Mouse (Mus musculus) embryonic facial prominence, embryonic 12.5 days (tissue): ENCODE results near the gene 4933427D14Rik. TPM values are rescaled to one million over a fixed set of nuclear protein-coding genes. Genes with fewer than 3 reads are reported as not detected.

Source experiments
- ATAC-seq: fragments of 200-750 bp; cut with Nextera tagmentation; 2 replicates; pipeline ENCODE4 v1.8.0; 2017; ENCODE audit not compliant: insufficient number of reproducible peaks, insufficient read depth, low FRiP score, low TSS enrichment
- H3K27ac ChIP-seq: fragments of 300-500 bp; sonication (generic); 2 replicates; pipeline ENCODE4 v1.5.1; 2016; ENCODE audit warnings: mild to moderate bottlenecking
- H3K27me3 ChIP-seq: fragments of 300-500 bp; sonication (generic); 2 replicates; pipeline ENCODE4 v1.6.1; 2016; ENCODE audit warnings: mild to moderate bottlenecking, moderate library complexity
- H3K36me3 ChIP-seq: fragments of 300-500 bp; sonication (generic); 2 replicates; pipeline ENCODE4 v1.6.1; 2016; ENCODE audit warnings: mild to moderate bottlenecking
- H3K4me1 ChIP-seq: fragments of 300-500 bp; sonication (generic); 2 replicates; pipeline ENCODE4 v1.6.1; 2016
- H3K4me2 ChIP-seq: fragments of 300-500 bp; sonication (generic); replicated peaks from 2 replicates; pipeline ENCODE4 v1.6.1; 2016; ENCODE audit warnings: mild to moderate bottlenecking, moderate library complexity
- H3K4me3 ChIP-seq: fragments of 300-500 bp; sonication (generic); 2 replicates; pipeline ENCODE4 v1.5.1; 2016; ENCODE audit warnings: mild to moderate bottlenecking
- H3K9ac ChIP-seq: fragments of 300-500 bp; sonication (generic); 2 replicates; pipeline ENCODE4 v1.6.1; 2016; ENCODE audit warnings: mild to moderate bottlenecking, moderate library complexity
- H3K9me3 ChIP-seq: fragments of 300-500 bp; sonication (generic); 2 replicates; pipeline ENCODE4 v1.6.1; 2016; ENCODE audit warnings: mild to moderate bottlenecking, moderate library complexity
- WGBS: fragments of 180-500 bp; shearing (Covaris S2); methylation state at CpG from one replicate; pipeline ENCODE4 v1.1.7; 2016; 5-methylcytosine and 5-hydroxymethylcytosine counted together
- polyA plus RNA-seq: library from polyadenylated mRNA; unstranded; fragments of >200 nt; fragmentation: Nextera tagmentation; extraction: Ambion mirVana; gene quantifications from 2 replicates; pipeline ENCODE4 v1.2.1, GENCODE M21; 2016

Gene 4933427D14Rik
- polyA plus RNA-seq, 1 experiment from 2014 or later = 23.2 TPM

DNA sequence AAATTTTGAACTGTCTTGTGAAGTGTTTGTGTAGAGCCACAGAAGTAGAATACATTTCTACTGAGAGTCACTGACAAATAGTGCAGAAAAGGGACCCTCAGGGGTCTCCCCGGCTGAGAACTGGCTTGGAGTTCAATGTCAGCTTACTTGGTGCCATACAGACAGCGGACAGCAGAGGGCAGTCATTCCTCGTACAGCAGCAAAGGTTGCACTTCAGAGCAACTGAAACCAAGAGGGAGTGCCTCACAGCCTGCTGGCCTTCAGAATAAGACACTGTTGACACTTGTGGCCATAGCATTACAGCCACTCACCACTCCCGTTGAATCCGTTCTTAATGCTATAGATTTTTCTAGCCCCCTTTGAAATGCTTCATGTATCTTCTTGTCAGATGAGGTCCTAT, 17.6 kb upstream of the 4933427D14Rik start:
- H3K4me3 ChIP-seq = no peak overlapping the region
- no peaks in the 10 kb centered on the region for H3K27me3 ChIP-seq
- H3K4me1 ChIP-seq = no peaks in the 10 kb centered on the region
- no peaks in the 10 kb centered on the region for H3K9me3 ChIP-seq
- H3K36me3 ChIP-seq = no peaks in the 10 kb centered on the region; the same call in 1 of the 2 replicates
- ATAC-seq = no peak
- no peak overlapping the region for H3K4me2 ChIP-seq
- H3K27ac ChIP-seq = no peak overlapping the region
- WGBS = 10% methylated on average over 5 of the region's 5 CpGs
- no peak overlapping the region for H3K9ac ChIP-seq

DNA sequence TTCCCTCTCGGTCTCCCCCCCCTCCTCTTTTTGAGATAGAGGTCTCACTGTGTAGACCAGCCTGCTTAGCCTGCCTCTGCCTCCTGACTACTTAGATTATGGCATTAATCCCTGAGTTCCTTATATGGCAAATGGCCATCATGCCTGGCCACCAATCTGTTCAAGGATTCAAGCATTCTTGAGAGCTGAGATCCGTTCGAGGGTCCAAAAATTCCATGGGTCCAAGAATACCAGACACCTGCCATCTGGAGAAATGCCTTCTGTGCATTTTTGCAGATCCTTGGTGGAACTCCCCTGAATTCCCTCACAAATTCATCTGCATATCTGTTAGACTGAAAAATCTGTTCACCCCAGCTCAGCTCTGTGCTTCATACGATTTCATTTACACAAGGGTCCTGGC, 16.2 kb upstream of the 4933427D14Rik start:
- 79% methylated on average over 4 of the region's 4 CpGs for WGBS
- no peaks in the 10 kb centered on the region for H3K4me1 ChIP-seq
- no peak overlapping the region for H3K27ac ChIP-seq
- no peaks in the 10 kb centered on the region for H3K27me3 ChIP-seq
- no peak overlapping the region for H3K4me2 ChIP-seq
- no peak overlapping the region for H3K4me3 ChIP-seq
- no peak for ATAC-seq
- no peak overlapping the region for H3K9ac ChIP-seq
- H3K9me3 ChIP-seq = no peaks in the 10 kb centered on the region
- no peaks in the 10 kb centered on the region; the same call in 1 of the 2 replicates for H3K36me3 ChIP-seq

- Histone ChIP-seq H3K27ac (no peak overlapping the region), H3K4me2 (no peak overlapping the region), H3K27me3 (no peaks in the 10 kb centered on the region), H3K4me1 (0 out of 2 replicates have a peak, but pooled peaks cover 5% of the 10 kb centered on the region), H3K36me3 (no peaks in the 10 kb centered on the region; the same call in 1 of the 2 replicates), H3K9me3 (no peaks in the 10 kb centered on the region), H3K9ac (no peak overlapping the region), H3K4me3 (no peak overlapping the region)
- 17% methylated on average over 6 of the region's 6 CpGs for WGBS
- ATAC-seq = no peak
Measured at GRCm38 (mm10) chr11:72221278-72221677, 14.0 kb upstream of the 4933427D14Rik start.

GRCm38 (mm10) chr11:72217116-72217515, 9.9 kb upstream of the 4933427D14Rik start:
- no peaks in the 10 kb centered on the region for H3K9me3 ChIP-seq
- H3K9ac ChIP-seq = no peak overlapping the region
- no peaks in the 10 kb centered on the region; the same call in 1 of the 2 replicates for H3K36me3 ChIP-seq
- no peak for ATAC-seq
- H3K4me2 ChIP-seq = no peak overlapping the region
- no peak overlapping the region for H3K4me3 ChIP-seq
- 85% methylated on average over 5 of the region's 5 CpGs for WGBS
- peaks cover 11% of the 10 kb centered on the region; the same call in 1 of the 2 replicates for H3K4me1 ChIP-seq
- no peaks in the 10 kb centered on the region for H3K27me3 ChIP-seq
- H3K27ac ChIP-seq = no peak overlapping the region

DNA sequence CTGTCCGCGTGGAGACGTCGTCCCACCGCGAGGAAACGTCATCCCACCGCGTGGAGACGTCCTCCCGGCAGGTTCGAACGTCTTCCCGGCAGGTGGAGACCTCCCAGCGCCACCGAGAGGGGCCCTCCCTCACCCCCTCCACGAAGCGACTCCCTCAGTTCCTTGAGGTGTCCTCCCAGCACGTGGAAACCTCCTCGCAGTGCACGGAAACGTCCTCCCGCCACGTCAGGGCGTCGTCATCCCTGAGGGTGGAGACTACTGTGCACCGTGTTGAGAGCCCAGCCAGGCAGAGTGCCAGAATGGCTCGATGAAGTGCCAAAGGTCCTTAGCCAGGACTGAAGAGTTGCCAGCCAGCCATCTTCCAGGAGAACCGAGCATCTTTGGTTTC, 8.1 kb upstream of the 4933427D14Rik start, which contains the start of gene Med31:
TSS of gene Med31 (minus strand) at position 183 of the 388 bp plus-strand sequence.
- no peaks in the 10 kb centered on the region for H3K27me3 ChIP-seq
- peaks cover 14% of the 10 kb centered on the region for H3K36me3 ChIP-seq
- no peaks in the 10 kb centered on the region for H3K9me3 ChIP-seq
- H3K4me3 ChIP-seq = peak within 1 kb of the TSS; percentile 90
- peaks cover 11% of the 10 kb centered on the region; the same call in 1 of the 2 replicates for H3K4me1 ChIP-seq
- H3K4me2 ChIP-seq = peak within 1 kb of the TSS; percentile 93
- peak; percentile 71 for ATAC-seq
- WGBS = 5% methylated on average over 28 of the region's 29 CpGs
- peak within 1 kb of the TSS; percentile 50; the same call in 1 of the 2 replicates for H3K27ac ChIP-seq
- H3K9ac ChIP-seq = peak within 1 kb of the TSS; percentile 79

GRCm38 (mm10) chr11:72214591-72215409, 7.5 kb upstream of the 4933427D14Rik start:
- H3K27ac ChIP-seq = peak overlapping the region; percentile 50; the same call in 1 of the 2 replicates
- 1% methylated on average over 51 of the region's 51 CpGs for WGBS

DNA sequence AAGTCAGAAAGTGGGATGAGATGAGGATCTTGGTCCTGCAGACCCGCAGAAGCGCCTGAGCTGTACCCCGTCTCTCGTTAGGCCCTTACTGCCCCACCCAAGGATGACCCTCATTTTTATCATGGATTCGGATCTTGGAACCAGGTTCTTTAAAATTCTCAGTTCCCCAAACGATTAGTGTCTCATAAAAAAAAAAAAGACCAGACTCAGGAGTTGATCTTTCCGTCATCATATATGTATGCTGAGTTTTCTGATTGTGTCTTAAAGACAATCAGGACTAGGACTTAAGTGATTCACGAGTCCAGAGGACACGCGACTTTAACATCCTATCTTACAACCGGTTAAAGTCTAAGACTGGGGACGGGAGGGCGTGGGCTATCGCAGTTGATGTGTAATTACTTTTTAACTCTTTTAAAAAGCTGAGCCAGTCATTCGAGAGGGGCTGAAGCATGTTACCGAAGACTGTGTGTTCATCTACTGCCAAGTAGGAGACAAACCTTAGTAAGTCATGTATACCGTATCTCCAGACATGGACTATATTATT, 647 bp upstream of the 4933427D14Rik start:
- Histone ChIP-seq H3K27ac (peak overlapping the region; percentile 80; the same call in 1 of the 2 replicates), H3K9me3 (no peaks in the 10 kb centered on the region), H3K9ac (peak overlapping the region; percentile 75), H3K4me1 (peaks cover 18% of the 10 kb centered on the region), H3K4me2 (peak overlapping the region; percentile 87), H3K4me3 (peak overlapping the region; percentile 81), H3K27me3 (no peaks in the 10 kb centered on the region), H3K36me3 (peaks cover 22% of the 10 kb centered on the region)
- ATAC-seq = no peak
- 17% methylated on average over 17 of the region's 17 CpGs for WGBS

More at GRCm38 (mm10) chr11:72214591-72215409, 7.5 kb upstream of the 4933427D14Rik start:
- Histone ChIP-seq H3K9ac (peak overlapping the region; percentile 79), H3K4me1 (peaks cover 11% of the 10 kb centered on the region; the same call in 1 of the 2 replicates), H3K4me2 (peak overlapping the region; percentile 93), H3K36me3 (peaks cover 19% of the 10 kb centered on the region), H3K4me3 (peak overlapping the region; percentile 90), H3K27me3 (no peaks in the 10 kb centered on the region), H3K9me3 (no peaks in the 10 kb centered on the region)
- ATAC-seq = peak; percentile 93

- no peaks in the 10 kb centered on the region for H3K9me3 ChIP-seq
- H3K4me3 ChIP-seq = peak within 1 kb of the TSS; percentile 81
- H3K27me3 ChIP-seq = no peaks in the 10 kb centered on the region
- ATAC-seq = peak; percentile 19; the same call in 1 of the 2 replicates
- H3K9ac ChIP-seq = peak within 1 kb of the TSS; percentile 75
- WGBS = under 1% methylated on average over 43 of the region's 43 CpGs
- peak within 1 kb of the TSS; percentile 80 for H3K27ac ChIP-seq
- peak within 1 kb of the TSS; percentile 87 for H3K4me2 ChIP-seq
- H3K36me3 ChIP-seq = peaks cover 22% of the 10 kb centered on the region
- peaks cover 18% of the 10 kb centered on the region for H3K4me1 ChIP-seq
Measured at GRCm38 (mm10) chr11:72206341-72207203, 687 bp downstream of the 4933427D14Rik start, which contains the start of gene Gm43951. Gene Gm43951, minus strand, starts transcription at chr11:72206840.

- ATAC-seq = no peak
- Histone ChIP-seq H3K9me3 (no peaks in the 10 kb centered on the region), H3K4me2 (peak overlapping the region; percentile 87), H3K4me1 (peaks cover 18% of the 10 kb centered on the region), H3K27me3 (no peaks in the 10 kb centered on the region), H3K9ac (no peak overlapping the region), H3K27ac (no peak overlapping the region), H3K4me3 (peak overlapping the region; percentile 81), H3K36me3 (peaks cover 17% of the 10 kb centered on the region)
- WGBS = 84% methylated on average over 6 of the region's 6 CpGs
Measured at GRCm38 (mm10) chr11:72205256-72205655, 2.0 kb downstream of the 4933427D14Rik start.

- Histone ChIP-seq H3K27ac (no peak overlapping the region), H3K36me3 (peaks cover 17% of the 10 kb centered on the region), H3K4me1 (peaks cover 18% of the 10 kb centered on the region), H3K27me3 (no peaks in the 10 kb centered on the region), H3K9me3 (no peaks in the 10 kb centered on the region), H3K9ac (no peak overlapping the region), H3K4me3 (no peak overlapping the region), H3K4me2 (no peak overlapping the region)
- WGBS = 88% methylated on average over 1 of the region's 1 CpGs
- ATAC-seq = no peak
Measured at GRCm38 (mm10) chr11:72203440-72203839, 3.8 kb downstream of the 4933427D14Rik start.

- Histone ChIP-seq H3K9me3 (no peaks in the 10 kb centered on the region), H3K36me3 (peaks cover 37% of the 10 kb centered on the region), H3K27me3 (no peaks in the 10 kb centered on the region), H3K4me3 (no peak overlapping the region), H3K27ac (no peak overlapping the region), H3K9ac (no peak overlapping the region), H3K4me1 (no peaks in the 10 kb centered on the region), H3K4me2 (no peak overlapping the region)
- no peak for ATAC-seq
- 87% methylated on average over 8 of the region's 8 CpGs for WGBS
Measured at GRCm38 (mm10) chr11:72196506-72196905, 10.8 kb downstream of the 4933427D14Rik start.
